Mouse (Mus musculus) kidney, postnatal 36 days (tissue): ENCODE results near the gene Stk16.
A peak's percentile ranks its signal among the peaks of the same experiment; 100 is the strongest.
"Not testable (repeated sequence)": the region's sequence is repeated elsewhere in the genome, so short reads cannot be mapped to it uniquely, and the experiment has no call there.

Experiments
- DNase-seq, 2 experiments: peaks; one replicate each; pipeline ENCODE4 v3.0.0; 2021 to 2022; ENCODE audit warnings: mixed read lengths in 2 of 2

The Stk16 gene

DNA sequence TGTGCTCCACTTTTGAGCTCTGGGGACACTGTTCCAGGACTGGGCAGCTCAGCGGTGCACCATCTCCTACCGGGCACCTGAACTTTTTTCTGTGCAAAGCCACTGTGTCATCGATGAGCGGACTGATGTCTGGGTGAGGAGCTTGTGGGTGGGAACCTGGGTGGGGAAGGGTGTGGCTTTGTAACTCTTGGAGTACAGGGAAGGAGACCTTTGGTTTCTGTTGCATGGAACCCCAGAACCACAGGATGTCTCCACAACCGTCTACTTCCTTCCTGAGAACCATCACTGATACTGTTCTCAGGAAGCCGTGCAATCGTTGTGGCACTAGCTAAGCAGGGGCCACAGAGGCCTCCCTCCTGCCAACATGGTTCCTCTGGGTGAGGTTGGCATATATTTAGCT, 2.5 kb downstream of the Stk16 start:
- no peak for DNase-seq

DNA sequence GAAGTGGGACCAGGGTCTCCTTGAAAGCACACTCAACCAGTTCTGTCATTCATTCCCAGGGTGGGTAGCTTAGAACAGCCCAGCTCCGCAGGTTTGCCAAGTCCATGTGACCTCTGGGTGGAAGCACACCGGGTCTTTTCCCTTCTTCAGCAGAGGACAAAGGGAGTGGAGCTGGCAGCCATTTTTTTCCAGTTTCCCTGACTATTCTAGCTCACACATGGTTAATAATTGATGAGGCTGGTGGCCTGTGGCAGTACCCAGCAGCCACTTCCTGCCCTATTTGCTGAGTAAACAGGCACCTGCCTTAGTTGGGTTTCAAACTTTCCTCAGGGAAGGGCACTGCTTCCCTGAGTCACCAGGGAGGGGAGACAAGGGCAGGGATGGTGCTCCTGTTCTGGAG, 3.8 kb downstream of the Stk16 start:
- peak; percentile 86 to 95 for DNase-seq

DNA sequence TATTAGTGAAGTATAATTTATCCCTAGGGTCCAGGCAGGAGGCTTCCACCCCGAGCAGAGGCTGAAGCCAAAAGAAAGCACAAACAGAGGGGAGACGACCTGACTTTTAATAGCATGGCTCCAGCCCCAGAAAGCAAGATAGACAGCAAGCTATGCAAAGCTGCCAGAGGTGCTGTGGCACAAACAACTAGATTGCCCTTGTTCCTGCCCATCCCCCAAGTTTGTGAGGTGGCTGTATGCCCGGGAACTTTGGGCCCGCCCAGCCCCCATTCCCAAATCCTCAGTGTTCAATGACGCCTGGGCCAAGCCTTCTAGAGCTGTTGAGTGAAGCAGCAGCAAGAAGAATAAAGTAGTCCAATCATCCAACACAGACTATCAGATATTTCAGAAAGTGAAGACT, 4.2 kb downstream of the Stk16 start:
- DNase-seq, result peak; percentile 87

DNA sequence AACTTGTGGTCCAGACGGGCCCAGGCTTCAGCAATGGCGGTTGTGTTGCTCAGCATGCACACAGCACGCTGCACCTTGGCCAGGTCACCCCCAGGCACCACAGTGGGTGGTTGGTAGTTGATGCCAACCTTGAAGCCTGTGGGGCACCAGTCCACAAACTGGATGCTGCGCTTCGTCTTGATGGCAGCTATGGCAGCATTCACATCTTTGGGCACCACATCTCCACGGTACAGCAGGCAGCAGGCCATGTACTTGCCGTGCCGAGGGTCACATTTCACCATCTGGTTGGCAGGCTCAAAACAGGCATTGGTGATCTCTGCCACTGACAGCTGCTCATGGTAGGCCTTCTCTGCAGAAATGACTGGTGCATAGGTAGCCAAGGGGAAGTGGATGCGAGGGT, 5.1 kb downstream of the Stk16 start:
- peak in 1 of 2 experiments; percentile 42 for DNase-seq

DNA sequence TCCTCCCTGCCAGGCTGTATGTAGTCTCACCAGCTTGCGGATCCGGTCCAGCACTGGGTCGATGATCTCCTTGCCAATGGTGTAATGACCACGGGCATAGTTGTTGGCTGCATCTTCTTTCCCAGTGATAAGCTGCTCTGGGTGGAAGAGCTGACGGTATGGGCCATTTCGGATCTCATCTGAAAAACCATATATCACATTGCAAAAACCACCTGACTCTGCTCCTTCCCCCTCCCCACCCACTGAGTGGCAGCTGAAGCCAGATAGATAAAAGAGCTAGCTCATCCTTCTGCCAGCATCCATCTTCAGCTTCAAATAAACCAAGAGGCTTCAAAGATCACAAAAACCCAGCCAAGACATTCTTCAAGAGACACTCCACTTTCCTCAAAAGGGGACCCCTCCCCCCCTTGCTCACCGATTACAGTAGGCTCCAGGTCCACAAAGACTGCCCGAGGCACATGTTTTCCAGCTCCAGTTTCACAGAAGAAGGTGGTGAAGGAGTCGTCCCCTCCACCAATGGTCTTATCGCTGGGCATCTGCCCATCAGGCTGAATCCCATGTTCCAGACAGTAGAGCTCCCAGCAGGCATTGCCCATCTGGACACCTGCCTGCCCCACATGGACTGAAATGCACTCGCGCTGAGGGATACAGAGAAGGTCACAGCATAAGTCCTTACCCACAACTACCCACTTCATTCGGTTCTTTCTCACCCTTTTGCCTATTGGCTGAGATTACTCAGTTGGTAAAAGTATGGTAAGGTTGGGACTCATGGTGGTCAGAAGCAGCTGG, 6.4 kb downstream of the Stk16 start:
- peak in 1 of 2 experiments; percentile 55 for DNase-seq

DNA sequence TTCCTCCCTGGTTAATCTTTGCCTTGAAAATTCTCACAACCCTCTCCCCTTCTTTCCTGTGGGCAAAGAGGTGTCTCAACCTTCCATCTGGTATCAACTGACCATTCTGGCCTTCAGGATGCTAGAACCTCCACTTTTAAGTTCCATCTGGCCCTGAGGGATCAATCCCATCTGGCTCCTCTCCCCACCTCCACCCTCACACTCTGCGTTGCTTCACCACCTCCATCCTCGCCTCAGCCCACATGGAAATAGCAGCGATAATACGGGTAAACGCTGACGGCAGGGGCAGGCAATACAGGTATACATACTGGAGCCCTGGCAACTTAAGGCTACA, 7.2 kb downstream of the Stk16 start:
- no peak for DNase-seq

DNA sequence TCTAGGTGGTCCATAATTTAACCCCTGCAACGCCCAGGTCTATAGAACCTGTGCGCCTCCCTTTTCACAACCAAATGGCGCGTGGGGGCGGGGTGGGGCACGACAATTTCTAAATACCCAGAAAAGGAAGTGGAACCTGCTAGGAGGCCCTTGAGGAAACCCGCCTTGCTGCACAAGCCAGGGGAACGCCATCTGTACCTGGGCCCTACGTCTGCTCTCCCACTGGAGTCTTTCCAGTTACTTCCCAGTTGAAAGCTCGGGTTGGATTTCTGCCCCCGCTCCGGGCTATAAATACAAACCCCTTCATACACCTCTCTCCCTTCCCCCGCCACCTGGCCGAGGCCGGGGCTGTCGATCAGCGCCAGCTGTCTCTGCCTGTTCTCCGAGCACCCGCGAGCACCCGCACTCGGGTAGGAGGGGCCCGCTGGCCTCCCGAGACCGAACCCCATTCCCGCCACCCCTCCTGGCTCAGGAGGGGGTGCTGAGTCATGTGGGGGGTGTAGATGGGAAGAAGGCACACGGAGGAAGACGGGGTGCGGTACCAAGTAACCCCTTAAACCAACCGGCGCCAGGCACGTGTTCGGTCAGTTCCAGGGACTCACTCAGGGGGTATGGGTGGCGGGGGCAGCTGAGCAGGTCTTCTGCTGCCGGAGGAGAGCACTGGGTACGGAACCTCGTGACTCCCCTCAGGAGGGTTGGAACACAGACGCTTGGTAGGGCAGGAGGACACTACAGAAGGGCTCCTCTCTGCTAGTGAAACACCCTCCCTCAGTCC, 7.8 kb downstream of the Stk16 start:
- peak in 1 of 2 experiments; percentile 59 for DNase-seq

DNA sequence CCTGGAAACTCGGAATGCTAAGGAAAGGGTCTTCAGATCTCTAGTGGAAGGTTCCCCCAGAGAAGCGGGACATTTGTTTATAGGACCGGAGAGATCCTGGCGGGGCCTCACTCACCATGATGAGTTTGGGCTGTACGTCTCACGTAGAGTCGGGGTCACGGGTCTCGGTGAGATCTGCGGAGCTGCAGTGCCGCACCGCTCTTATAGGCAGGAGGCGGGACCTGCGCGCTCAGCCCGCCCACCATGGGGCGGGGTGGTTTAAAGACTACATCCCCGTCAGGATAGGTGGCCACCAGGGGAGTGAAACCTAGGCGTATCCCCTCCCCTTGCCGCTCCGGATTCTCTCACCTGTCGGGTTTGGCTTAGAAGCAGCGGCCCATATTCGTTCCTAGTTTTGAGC, 8.4 kb downstream of the Stk16 start:
- peak; percentile 94 to 96 for DNase-seq

DNA sequence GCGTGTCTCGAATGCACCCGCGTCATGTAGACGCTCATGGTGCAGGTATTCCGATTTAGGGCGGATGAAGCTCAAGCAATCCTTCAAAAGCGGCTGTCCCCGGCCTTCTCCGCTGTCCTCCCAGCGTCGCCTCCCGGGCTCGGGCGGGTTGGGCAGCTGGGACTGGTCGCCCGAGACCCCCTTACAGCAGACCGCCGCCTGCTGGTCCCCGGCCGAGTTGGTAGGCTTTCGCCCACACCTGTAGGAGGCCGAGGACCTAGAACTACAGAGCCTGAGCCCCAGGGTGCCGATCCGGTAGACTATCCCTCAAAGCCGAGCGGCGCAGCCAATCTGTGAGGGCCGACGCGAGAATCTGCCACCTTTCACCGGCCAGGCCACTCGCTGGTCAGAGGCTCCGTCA, 8.9 kb downstream of the Stk16 start, which contains the start of gene Tuba4a:
Gene Tuba4a (minus strand): TSS at position 335 of the 400 bp plus-strand sequence.
- peak; percentile 36 to 66 for DNase-seq

DNA sequence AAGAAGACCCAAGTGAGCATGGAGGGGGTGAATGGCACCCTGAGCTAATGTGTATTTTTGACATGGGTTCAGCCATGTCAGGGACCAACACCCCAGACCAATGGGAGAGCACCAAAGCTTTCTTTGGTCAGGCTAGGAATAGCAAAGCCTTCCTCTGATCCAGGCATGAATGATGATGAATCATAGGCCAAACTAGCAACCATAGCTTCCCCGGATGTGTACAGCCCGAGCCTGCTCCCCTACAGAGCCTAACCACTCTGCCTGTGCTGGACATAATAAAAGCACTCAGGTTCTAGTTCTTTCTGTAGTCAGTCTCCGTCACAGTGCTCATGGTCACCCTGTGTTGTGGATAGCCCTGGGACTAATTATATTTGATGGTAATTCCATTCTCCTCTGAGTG, 10.9 kb downstream of the Stk16 start:
- no peak for DNase-seq

DNA sequence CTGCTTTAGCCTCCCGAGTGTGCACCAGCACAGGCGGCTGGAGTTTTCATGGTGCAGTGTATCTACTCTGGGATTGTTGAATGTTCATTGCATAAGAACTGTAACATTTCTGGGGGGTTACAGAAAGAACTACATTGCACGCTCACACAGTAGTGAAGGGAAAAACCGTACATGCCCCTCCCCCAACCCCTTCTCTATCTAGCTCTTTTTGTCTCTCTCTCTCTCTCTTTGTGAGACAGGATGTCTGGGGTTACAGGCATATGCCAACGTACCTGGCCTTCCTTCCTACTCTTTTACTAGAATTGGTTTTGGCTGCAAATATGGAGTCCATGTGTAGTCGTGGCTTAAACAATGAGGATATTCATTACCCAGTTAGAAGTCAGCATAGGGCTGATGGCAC, 12.3 kb downstream of the Stk16 start:
- no peak for DNase-seq

DNA sequence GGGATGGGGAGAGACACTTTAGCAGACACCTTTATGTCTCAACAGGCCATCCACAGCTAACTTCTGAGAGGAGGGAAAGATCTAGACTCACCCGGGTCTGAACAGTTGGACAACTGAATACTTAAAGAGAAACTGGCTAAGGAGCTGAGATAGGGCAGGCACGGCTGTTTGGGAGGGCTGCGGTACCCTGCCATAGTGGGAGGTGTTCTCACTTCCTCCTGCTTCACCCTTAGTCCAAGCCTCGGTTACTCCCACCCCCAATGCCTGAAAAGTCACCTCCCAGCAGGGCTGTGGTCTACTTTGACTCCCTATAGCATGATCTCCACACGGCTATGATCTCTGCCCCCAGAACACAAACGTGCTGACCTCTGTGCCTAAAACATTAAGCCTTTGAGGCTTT, 12.9 kb downstream of the Stk16 start:
- no peak for DNase-seq

DNA sequence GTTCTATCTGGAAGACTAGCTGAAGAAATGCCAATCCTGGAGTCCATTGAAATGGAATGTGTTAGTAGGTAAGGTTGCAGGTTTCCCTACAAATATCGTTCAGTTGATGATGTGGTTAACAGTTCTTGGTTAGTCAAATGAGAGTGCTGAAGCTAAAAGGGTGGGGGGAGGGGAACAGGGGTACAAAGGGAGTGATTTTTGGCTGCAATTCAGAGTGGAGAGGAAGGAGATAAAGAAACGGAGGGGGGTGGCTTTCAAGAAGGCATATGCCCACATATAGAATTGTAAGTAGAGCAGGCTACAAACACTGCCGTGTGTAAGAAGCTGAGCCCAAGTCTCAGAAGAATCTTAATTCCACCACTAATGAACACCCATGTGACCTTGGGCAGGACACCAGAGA, 14.8 kb downstream of the Stk16 start:
- no peak for DNase-seq

DNA sequence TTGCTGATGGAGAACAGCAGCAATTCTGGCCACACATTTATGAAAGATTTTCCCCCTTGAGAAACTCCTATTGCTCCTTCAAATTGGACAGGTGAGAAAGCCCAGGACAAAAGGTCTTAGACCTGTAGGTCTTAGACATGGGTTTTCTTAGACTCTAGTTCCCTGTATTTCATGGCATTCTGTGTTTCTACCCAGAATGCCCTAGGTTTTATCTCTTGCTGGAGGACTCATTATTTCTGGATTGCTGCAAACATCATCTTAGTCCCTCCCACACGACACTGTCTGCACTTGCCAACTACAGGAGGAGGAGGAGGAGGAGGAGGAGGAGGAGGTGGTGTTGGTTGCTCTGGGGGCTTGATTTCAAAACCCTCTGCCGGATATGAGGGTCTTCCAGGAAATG, 15.5 kb downstream of the Stk16 start:
- DNase-seq, result no peak

DNA sequence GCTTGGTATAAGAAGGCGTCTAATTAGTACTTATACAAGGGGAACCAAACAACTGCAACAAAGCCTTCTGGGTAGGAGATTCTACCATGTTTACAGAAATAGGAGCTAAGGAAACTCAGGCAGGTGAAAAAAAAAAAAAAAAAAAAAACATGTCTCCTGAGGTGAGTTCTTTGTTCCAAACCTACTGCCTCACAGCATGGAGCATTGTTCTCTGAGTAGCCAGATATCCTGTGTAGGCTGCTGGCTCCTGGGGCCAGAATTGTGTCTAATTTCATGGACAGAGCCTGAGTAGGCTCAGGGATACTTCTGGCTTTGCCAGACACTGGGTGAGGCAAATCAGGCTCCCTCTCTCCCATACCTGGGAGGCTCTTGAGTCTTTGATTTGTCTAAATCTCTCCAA, 17.0 kb downstream of the Stk16 start:
- DNase-seq, result no peak

DNA sequence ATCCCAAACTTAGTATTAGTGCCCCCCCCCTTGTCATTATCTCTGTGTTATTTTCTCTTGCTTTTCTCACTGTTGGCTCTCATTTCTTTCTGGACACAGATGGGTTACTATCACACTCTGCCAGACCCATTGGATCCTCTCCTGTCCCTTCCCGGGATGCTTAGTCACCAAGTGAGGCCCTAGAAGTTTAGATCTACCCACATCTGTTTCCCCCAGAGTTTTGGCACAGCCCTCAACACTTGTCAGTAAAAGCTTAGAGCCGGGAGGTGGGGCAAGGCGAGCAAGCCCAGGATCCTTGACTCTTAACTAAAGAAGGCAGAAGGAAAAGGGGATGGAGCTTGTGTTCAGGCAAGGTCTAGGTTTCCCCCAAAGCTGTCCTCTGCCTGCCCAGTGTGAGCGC, 18.5 kb downstream of the Stk16 start:
- DNase-seq, result no peak

DNA sequence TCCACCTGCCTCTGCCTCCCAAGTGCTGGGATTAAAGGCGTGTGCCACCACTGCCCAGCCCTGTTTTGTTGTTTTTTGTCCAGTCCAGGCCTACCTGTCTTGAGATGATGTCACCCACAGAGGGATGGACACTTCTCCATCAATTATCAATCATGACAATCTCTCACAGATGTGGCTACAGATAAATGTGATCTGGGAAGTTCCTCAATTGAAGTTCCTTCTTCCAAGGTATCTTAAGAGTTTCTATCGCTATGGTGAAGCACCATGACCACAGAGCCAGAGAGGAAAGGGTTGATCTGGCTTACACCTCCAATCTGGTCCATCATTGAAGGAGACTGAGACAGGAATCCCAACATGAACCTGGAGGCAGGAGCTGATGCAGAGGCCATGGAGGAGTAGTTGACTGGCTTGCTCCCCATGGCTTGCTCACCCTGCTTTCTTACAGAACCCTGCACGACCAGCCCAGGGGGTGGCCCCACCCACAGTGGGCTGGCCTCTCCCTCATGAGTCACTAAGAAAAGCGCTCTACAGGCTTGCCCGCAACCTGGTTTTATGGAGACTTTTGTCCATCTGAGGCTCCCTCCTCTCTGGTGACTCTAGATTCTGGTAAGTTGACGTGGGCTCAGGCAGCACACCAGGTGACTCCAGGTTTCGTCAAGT, 19.8 kb downstream of the Stk16 start:
- DNase-seq, result no peak

DNA sequence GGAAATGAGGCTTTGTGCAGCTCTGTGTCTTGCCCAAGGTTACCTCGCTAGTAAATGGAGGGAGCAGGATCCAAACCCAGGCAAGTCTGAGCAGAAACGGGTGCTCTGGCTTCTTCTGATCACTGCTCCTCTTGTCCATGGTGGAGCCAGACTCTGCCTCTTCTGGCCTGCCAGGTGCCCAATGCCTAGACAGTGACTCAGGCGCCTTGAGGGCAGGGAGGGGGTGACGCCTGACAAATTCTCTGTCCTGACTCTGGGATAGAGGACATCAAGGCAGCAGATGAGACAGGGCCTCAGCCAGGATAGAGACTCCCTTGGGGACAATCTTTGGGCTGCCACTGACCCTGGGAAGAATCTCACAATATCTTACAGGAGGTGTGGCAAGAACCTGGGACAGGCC, 20.6 kb downstream of the Stk16 start:
- no peak for DNase-seq

DNA sequence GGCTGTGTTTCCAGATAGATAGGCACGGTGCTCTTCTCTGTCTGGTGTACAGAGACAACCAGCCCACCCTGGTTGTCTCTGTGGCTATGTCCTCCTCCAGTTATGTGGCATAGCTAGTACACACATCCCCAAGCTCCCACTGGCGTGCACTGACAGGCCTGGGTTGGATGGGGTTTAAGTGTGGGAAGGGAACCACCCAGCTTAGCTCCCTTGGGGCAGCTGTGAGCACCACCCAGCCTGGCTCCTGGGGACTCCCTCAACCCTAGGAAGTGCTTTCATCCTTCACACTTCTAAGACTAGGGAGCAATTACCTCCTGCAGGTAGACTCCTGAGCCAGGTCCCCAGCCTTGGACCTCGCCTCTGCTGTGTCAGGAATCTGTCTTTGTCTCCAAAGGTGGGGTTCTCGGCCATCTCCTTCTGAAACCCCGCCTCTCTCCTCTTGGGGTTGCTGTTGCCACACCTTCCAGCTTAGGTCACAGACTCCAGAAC, 21.1 kb downstream of the Stk16 start, which contains the start of gene A630095N17Rik:
Gene A630095N17Rik (minus strand): TSS at position 439 of the 489 bp plus-strand sequence.
- DNase-seq, result no peak

DNA sequence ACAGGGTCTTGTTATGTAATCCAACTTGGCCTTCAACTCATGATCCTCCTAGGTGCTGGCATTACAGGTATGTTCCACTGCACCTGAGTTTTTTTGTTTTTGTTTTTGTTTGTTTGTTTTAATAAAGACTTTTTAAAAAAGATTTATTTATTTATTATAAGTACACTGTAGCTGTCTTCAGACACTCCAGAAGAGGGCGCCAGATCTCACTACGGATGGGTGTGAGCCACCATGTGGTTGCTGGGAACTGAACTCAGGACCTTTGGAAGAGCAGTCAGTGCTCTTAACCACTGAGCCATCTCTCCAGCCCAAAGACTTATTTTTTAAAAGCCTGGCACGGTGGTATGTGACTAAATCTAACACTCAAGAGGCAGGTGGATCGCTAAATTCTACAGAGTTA, 21.9 kb downstream of the Stk16 start:
- DNase-seq, result not testable (repeated sequence)

DNA sequence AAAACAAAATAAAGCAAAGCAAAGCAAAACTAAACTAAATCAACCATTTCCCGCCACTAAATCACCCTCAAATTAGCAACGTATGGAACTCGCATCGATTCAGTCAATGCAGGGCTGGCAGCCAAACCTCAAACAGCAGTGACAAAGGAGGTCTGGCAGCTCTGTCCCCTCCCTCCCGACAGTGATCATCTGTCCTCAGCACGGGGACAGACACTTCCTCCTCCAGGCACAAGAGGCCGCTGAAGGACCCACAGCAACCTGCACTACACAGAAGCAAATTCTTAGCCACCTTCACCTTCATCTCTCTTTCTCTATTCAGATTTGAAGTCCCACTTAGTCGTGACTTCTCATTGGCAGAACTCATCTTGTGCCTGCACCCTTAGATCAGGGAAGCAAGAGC, 24.0 kb downstream of the Stk16 start:
- DNase-seq, result peak; percentile 80 to 83

DNA sequence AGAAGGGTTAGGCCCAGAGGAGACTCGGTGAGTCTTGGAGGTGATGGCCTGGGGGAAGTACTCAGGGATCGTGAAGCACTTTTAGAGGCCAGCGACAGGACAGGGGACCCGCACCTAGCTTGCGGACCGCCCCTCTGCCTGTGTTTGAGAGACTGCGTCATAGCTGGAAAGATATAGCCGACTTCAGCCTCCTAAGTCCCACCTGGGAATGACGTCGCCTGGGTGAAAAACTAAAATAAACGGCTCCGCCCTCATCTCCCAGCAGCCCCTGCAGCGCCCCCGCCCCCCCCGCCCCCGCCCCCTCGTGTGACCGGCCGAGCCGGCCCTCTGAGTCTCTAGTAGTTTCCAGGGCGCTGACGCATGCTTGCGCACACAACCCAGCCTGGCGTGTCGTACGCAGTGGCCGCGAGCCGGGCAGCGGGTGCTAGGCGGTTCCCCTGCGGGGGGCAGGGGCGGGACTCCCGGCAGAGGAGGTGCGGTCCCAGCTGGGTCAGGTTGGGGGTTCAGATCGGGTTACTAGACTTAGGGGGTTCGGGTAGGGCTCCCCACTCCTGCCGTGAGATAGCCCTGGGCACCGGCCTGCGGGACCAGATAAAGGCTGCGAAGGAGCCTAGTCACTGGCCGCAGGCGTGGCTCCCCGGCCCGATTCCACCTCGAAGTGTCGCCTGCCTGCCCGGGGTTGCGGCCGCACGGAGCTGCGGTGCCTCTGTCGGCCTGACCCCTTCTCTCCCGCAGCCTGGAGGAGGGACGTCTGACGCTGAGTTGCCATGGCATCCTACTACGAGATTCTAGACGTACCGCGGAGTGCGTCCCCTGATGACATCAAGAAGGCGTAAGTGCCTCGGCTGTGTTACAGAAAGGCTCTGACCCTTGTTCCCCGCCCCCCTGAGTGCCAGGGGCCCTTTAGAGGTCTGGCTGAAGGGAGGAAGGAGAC, 25.7 kb downstream of the Stk16 start, which contains the start of gene Dnajb2:
Gene Dnajb2 (plus strand): TSS at position 290 of the 934 bp plus-strand sequence.
- DNase-seq, result peak; percentile 95
